Mouse (Mus musculus) forebrain, embryonic 11.5 days (tissue): ENCODE data around the gene Setx. TPM values are rescaled to one million over a fixed set of nuclear protein-coding genes. Genes with fewer than 3 reads are reported as not detected.

Source experiments
- ATAC-seq: fragments of 200-750 bp; cut with Nextera tagmentation; replicated peaks from 2 replicates; pipeline ENCODE4 v1.8.0; 2017; ENCODE audit warnings: moderate TSS enrichment; ENCODE audit not compliant: low FRiP score
- DNase-seq: peaks from one replicate; pipeline ENCODE4 v3.0.0-alpha.2; 2017; ENCODE audit warnings: low spot score
- H3K27ac ChIP-seq: fragments of 300-500 bp; sonication (generic); 2 replicates; pipeline ENCODE4 v1.5.1; 2014; ENCODE audit warnings: low read depth, low read length
- H3K27me3 ChIP-seq: fragments of 300-500 bp; sonication (generic); 2 replicates; pipeline ENCODE4 v1.6.1; 2014; ENCODE audit warnings: mild to moderate bottlenecking, low read length, mixed read lengths; ENCODE audit not compliant: control insufficient read depth, insufficient read depth
- H3K36me3 ChIP-seq: fragments of 300-500 bp; sonication (generic); 2 replicates; pipeline ENCODE4 v1.6.1; 2014; ENCODE audit warnings: mild to moderate bottlenecking, low read length, moderate library complexity, mixed read lengths; ENCODE audit not compliant: control insufficient read depth, insufficient read depth
- H3K4me1 ChIP-seq: fragments of 300-500 bp; sonication (generic); replicated peaks from 2 replicates; pipeline ENCODE4 v1.6.1; 2014; ENCODE audit warnings: low read length, mixed read lengths; ENCODE audit not compliant: control insufficient read depth, insufficient read depth
- H3K4me2 ChIP-seq: fragments of 300-500 bp; sonication (generic); 2 replicates; pipeline ENCODE4 v1.6.1; 2014; ENCODE audit warnings: low read depth, mild to moderate bottlenecking, low read length, moderate library complexity, mixed read lengths; ENCODE audit not compliant: severe bottlenecking
- H3K4me3 ChIP-seq: fragments of 300-500 bp; sonication (generic); 2 replicates; pipeline ENCODE4 v1.5.1; 2014; ENCODE audit warnings: low read depth, low read length
- H3K9ac ChIP-seq: fragments of 300-500 bp; sonication (generic); 2 replicates; pipeline ENCODE4 v1.6.1; 2014; ENCODE audit warnings: low read length
- H3K9me3 ChIP-seq: fragments of 300-500 bp; sonication (generic); 2 replicates; pipeline ENCODE4 v1.6.1; 2016; ENCODE audit warnings: low read length, mixed read lengths; ENCODE audit not compliant: control insufficient read depth
- WGBS: fragments of 180-500 bp; shearing (Covaris S2); extraction: QIAGEN DNeasy Blood & Tissue Kit; methylation state at CpG from one replicate; pipeline ENCODE4 v1.1.7; 2014; 5-methylcytosine and 5-hydroxymethylcytosine counted together
- polyA plus RNA-seq: library from polyadenylated mRNA; unstranded; fragments of >200 nt; fragmentation: Nextera tagmentation; extraction: Ambion mirVana; gene quantifications from 2 replicates; pipeline ENCODE4 v1.2.1, GENCODE M21; 2014

The Setx gene
- polyA plus RNA-seq, 1 experiment from 2014 or later, result 12.2 TPM

- H3K9ac ChIP-seq, result no peak overlapping the region
- no peak overlapping the region for H3K27ac ChIP-seq
- 90% methylated on average over 4 of the region's 4 CpGs for WGBS
- no peaks in the 10 kb centered on the region for H3K27me3 ChIP-seq
- no peak overlapping the region for H3K4me2 ChIP-seq
- no peak overlapping the region for H3K4me3 ChIP-seq
- DNase-seq, result no peak
- no peak for ATAC-seq
- peaks cover 4% of the 10 kb centered on the region; the same call in 1 of the 2 replicates for H3K36me3 ChIP-seq
- H3K9me3 ChIP-seq, result no peaks in the 10 kb centered on the region
- H3K4me1 ChIP-seq, result no peaks in the 10 kb centered on the region
Measured at GRCm38 (mm10) chr2:29179810-29180209, 55.8 kb downstream of the Setx start.

- H3K4me2 ChIP-seq, result no peak overlapping the region
- no peak for ATAC-seq
- H3K4me3 ChIP-seq, result no peak overlapping the region
- no peaks in the 10 kb centered on the region for H3K4me1 ChIP-seq
- no peak overlapping the region for H3K27ac ChIP-seq
- no peak overlapping the region for H3K9ac ChIP-seq
- WGBS, result 82% methylated on average over 2 of the region's 2 CpGs
- H3K36me3 ChIP-seq, result peaks cover 4% of the 10 kb centered on the region; the same call in 1 of the 2 replicates
- DNase-seq, result no peak
- no peaks in the 10 kb centered on the region for H3K9me3 ChIP-seq
- H3K27me3 ChIP-seq, result no peaks in the 10 kb centered on the region
Measured at GRCm38 (mm10) chr2:29181111-29181510, 57.1 kb downstream of the Setx start.

- Histone ChIP-seq H3K36me3 (peaks cover 4% of the 10 kb centered on the region; the same call in 1 of the 2 replicates), H3K4me2 (no peak overlapping the region), H3K4me3 (no peak overlapping the region), H3K27ac (no peak overlapping the region), H3K9ac (no peak overlapping the region), H3K4me1 (no peaks in the 10 kb centered on the region), H3K27me3 (no peaks in the 10 kb centered on the region), H3K9me3 (no peaks in the 10 kb centered on the region)
- DNase-seq (no peak), ATAC-seq (no peak)
- 87% methylated on average over 6 of the region's 6 CpGs for WGBS
Measured at GRCm38 (mm10) chr2:29183266-29183924, 59.4 kb downstream of the Setx start.

- DNase-seq (no peak), ATAC-seq (no peak)
- Histone ChIP-seq H3K4me1 (no peaks in the 10 kb centered on the region), H3K9ac (no peak overlapping the region), H3K36me3 (no peaks in the 10 kb centered on the region), H3K27me3 (no peaks in the 10 kb centered on the region), H3K9me3 (no peaks in the 10 kb centered on the region), H3K4me2 (no peak overlapping the region), H3K4me3 (no peak overlapping the region), H3K27ac (no peak overlapping the region)
- WGBS, result 55% methylated on average over 6 of the region's 6 CpGs
Measured at GRCm38 (mm10) chr2:29186209-29186608, 62.2 kb downstream of the Setx start.

GRCm38 (mm10) chr2:29190392-29190791 is 66.4 kb downstream of the Setx start:
- Histone ChIP-seq H3K27me3 (peaks cover 6% of the 10 kb centered on the region), H3K36me3 (no peaks in the 10 kb centered on the region), H3K27ac (no peak overlapping the region), H3K9ac (no peak overlapping the region), H3K9me3 (no peaks in the 10 kb centered on the region; the same call in 1 of the 2 replicates), H3K4me1 (peaks cover 4% of the 10 kb centered on the region), H3K4me3 (no peak overlapping the region), H3K4me2 (no peak overlapping the region)
- no peak for ATAC-seq
- 87% methylated on average over 7 of the region's 7 CpGs for WGBS
- no peak for DNase-seq

GRCm38 (mm10) chr2:29191216-29192215 is 67.5 kb downstream of the Setx start:
- no peaks in the 10 kb centered on the region; the same call in 1 of the 2 replicates for H3K9me3 ChIP-seq
- no peak overlapping the region for H3K9ac ChIP-seq
- ATAC-seq (no peak), DNase-seq (no peak)
- WGBS, result 85% methylated on average over 10 of the region's 10 CpGs
- H3K4me3 ChIP-seq, result no peak overlapping the region
- no peak overlapping the region for H3K27ac ChIP-seq
- peaks cover 8% of the 10 kb centered on the region for H3K27me3 ChIP-seq
- H3K36me3 ChIP-seq, result no peaks in the 10 kb centered on the region
- peaks cover 4% of the 10 kb centered on the region for H3K4me1 ChIP-seq
- H3K4me2 ChIP-seq, result no peak overlapping the region

- no peak for DNase-seq
- H3K4me2 ChIP-seq, result no peak overlapping the region
- ATAC-seq, result no peak
- 83% methylated on average over 8 of the region's 8 CpGs for WGBS
- no peaks in the 10 kb centered on the region for H3K36me3 ChIP-seq
- H3K9ac ChIP-seq, result no peak overlapping the region
- no peak overlapping the region for H3K4me3 ChIP-seq
- peaks cover 4% of the 10 kb centered on the region for H3K4me1 ChIP-seq
- H3K9me3 ChIP-seq, result no peaks in the 10 kb centered on the region; the same call in 1 of the 2 replicates
- H3K27me3 ChIP-seq, result peaks cover 8% of the 10 kb centered on the region
- H3K27ac ChIP-seq, result no peak overlapping the region
Measured at GRCm38 (mm10) chr2:29192629-29193278, 68.8 kb downstream of the Setx start.

- WGBS, result 19% methylated on average over 16 of the region's 16 CpGs
- Histone ChIP-seq H3K4me2 (peak overlapping the region; percentile 100), H3K36me3 (no peaks in the 10 kb centered on the region), H3K9ac (peak overlapping the region; percentile 47; the same call in 1 of the 2 replicates), H3K27me3 (peaks cover 8% of the 10 kb centered on the region), H3K4me3 (peak overlapping the region; percentile 49), H3K9me3 (no peaks in the 10 kb centered on the region; the same call in 1 of the 2 replicates), H3K4me1 (peaks cover 4% of the 10 kb centered on the region), H3K27ac (no peak overlapping the region)
- ATAC-seq, result no peak
- no peak for DNase-seq
Measured at GRCm38 (mm10) chr2:29193819-29194546, 70.0 kb downstream of the Setx start.
